Mouse (Mus musculus): ENCODE data around the gene Klhl18.

- TF ChIP-seq GATA1 (IDR thresholded peaks at IDR 0.05; ENCODE audit: low read length) (no peak), TAL1 (IDR thresholded peaks at IDR 0.05; ENCODE audit: low read length) (no peak)
These were observed 36.4 kb downstream of the Klhl18 start for GRCm38 (mm10) chr9:110440049-110440448.
